Mouse (Mus musculus): Measurements from ENCODE around the gene Rbm19.

DNA sequence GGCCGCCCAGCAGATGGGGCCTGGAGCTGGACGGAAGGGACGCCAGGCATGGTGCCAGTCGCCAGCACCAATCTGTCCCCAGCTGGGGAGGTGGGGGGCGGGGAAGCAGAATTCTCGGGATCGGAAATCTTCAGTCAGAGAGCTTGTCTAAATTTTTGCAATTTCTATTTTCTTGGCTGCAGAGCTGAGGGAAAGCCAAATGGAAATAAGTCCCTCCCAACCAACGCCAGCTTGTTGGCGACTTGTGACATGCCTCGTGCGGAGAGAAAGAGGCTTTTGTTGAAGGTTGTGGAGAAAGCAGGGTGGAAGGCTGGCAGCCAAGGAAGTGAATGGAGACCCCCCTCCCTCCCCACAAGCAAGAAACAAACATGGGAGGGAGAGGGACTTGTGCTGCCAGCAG, 119.3 kb downstream of the Rbm19 start:
- TF ChIP-seq CTCF (IDR thresholded peaks at IDR 0.05; ENCODE audit: control insufficient read depth, insufficient read depth, insufficient read length) (no peak), MAX (IDR thresholded peaks at IDR 0.05) (no peak)
